Mouse (Mus musculus) heart, embryonic 16.5 days (tissue): ENCODE data around the gene Hnrnpl. TPM values are rescaled to one million over a fixed set of nuclear protein-coding genes. Genes with fewer than 3 reads are reported as not detected.

ENCODE experiments used
- ATAC-seq: fragments of 200-750 bp; cut with Nextera tagmentation; replicated peaks from 2 replicates; pipeline ENCODE4 v1.8.0; 2017; ENCODE audit warnings: moderate number of reproducible peaks; ENCODE audit not compliant: insufficient read depth, low FRiP score; ENCODE audit errors: extremely low read depth
- H3K27ac ChIP-seq: fragments of 300-500 bp; sonication (generic); 2 replicates; pipeline ENCODE4 v1.5.1; 2014; ENCODE audit warnings: mild to moderate bottlenecking, low read length, control low read depth, moderate library complexity
- H3K27me3 ChIP-seq: fragments of 300-500 bp; sonication (generic); 2 replicates; pipeline ENCODE4 v1.6.1; 2014; ENCODE audit warnings: low read length, mixed read lengths; ENCODE audit not compliant: control insufficient read depth, insufficient read depth
- H3K36me3 ChIP-seq: fragments of 300-500 bp; sonication (generic); 2 replicates; pipeline ENCODE4 v1.6.1; 2014; ENCODE audit not compliant: control insufficient read depth, insufficient read depth
- H3K4me1 ChIP-seq: fragments of 300-500 bp; sonication (generic); 2 replicates; pipeline ENCODE4 v1.6.1; 2014; ENCODE audit warnings: low read length, mixed read lengths; ENCODE audit not compliant: control insufficient read depth, insufficient read depth
- H3K4me2 ChIP-seq: fragments of 300-500 bp; sonication (generic); 2 replicates; pipeline ENCODE4 v1.6.1; 2014; ENCODE audit warnings: low read depth, mild to moderate bottlenecking, control low read depth, low read length
- H3K4me3 ChIP-seq: fragments of 300-500 bp; sonication (generic); 2 replicates; pipeline ENCODE4 v1.5.1; 2014; ENCODE audit warnings: mild to moderate bottlenecking, control low read depth, low read length
- H3K9ac ChIP-seq: fragments of 300-500 bp; sonication (generic); 2 replicates; pipeline ENCODE4 v1.6.1; 2014; ENCODE audit warnings: low read length, control low read depth
- H3K9me3 ChIP-seq: fragments of 300-500 bp; sonication (generic); replicated peaks from 2 replicates; pipeline ENCODE4 v1.6.1; 2016; ENCODE audit warnings: low read length; ENCODE audit not compliant: control insufficient read depth
- WGBS: fragments of 180-500 bp; shearing (Covaris S2); extraction: QIAGEN DNeasy Blood & Tissue Kit; methylation state at CpG from one replicate; pipeline ENCODE4 v1.1.7; 2014; 5-methylcytosine and 5-hydroxymethylcytosine counted together
- polyA plus RNA-seq: library from polyadenylated mRNA; unstranded; fragments of >200 nt; fragmentation: Nextera tagmentation; extraction: Ambion mirVana; gene quantifications from 2 replicates; pipeline ENCODE4 v1.2.1, GENCODE M21; 2015

The Hnrnpl gene
- polyA plus RNA-seq, 1 experiment from 2014 or later, result 139 TPM

DNA sequence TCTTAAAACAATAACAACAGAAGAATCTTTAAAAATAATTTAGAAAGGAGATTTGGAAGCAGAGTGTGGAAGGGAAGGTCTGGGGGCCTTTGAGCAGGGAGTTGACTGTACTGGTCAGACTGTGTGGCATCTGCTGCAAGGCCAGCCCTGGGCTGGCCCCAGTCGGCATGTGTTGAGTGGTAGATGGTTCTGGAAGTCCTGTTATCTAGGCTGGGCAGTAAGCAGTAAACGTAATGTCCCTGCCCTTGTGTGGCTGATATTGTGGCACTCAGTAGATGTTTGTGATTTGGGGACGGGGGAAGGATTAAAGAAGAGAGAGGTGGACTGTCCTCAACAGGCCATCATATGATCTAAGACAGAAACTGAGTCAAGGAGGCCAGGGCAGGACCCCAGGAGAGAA is 38.0 kb upstream of the Hnrnpl start:
- 66% methylated on average over 3 of the region's 3 CpGs for WGBS
- no peaks in the 10 kb centered on the region for H3K9me3 ChIP-seq
- H3K36me3 ChIP-seq, result no peaks in the 10 kb centered on the region
- H3K4me1 ChIP-seq, result peaks cover 12% of the 10 kb centered on the region
- H3K4me3 ChIP-seq, result no peak overlapping the region
- H3K27me3 ChIP-seq, result no peaks in the 10 kb centered on the region
- H3K27ac ChIP-seq, result no peak overlapping the region
- H3K9ac ChIP-seq, result no peak overlapping the region
- no peak overlapping the region for H3K4me2 ChIP-seq
- no peak for ATAC-seq

DNA sequence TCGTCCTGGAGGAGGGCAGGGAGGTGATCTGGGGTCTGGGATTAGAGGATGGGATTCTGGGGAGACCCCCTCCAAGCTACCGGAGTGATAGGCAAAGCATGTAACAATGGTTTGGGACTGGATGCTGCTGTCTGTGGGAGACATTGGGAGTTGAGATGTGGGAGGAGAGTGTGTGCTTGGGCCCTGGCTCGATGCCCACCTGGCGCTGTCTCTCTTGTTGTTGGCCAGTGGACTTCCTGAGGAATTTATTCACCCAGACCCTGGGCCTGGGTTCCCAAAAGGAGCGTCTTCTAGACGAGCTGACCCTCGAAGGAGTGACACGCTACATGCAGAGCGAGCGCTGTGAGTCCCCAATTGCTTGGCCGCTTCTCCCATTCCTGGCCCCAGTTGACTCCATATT is 36.5 kb upstream of the Hnrnpl start:
- H3K4me3 ChIP-seq, result no peak overlapping the region
- no peaks in the 10 kb centered on the region for H3K27me3 ChIP-seq
- H3K36me3 ChIP-seq, result no peaks in the 10 kb centered on the region; the same call in 1 of the 2 replicates
- no peak overlapping the region for H3K9ac ChIP-seq
- 85% methylated on average over 11 of the region's 11 CpGs for WGBS
- H3K9me3 ChIP-seq, result no peaks in the 10 kb centered on the region
- no peak overlapping the region for H3K27ac ChIP-seq
- H3K4me2 ChIP-seq, result no peak overlapping the region
- H3K4me1 ChIP-seq, result peaks cover 5% of the 10 kb centered on the region; the same call in 1 of the 2 replicates
- ATAC-seq, result no peak

DNA sequence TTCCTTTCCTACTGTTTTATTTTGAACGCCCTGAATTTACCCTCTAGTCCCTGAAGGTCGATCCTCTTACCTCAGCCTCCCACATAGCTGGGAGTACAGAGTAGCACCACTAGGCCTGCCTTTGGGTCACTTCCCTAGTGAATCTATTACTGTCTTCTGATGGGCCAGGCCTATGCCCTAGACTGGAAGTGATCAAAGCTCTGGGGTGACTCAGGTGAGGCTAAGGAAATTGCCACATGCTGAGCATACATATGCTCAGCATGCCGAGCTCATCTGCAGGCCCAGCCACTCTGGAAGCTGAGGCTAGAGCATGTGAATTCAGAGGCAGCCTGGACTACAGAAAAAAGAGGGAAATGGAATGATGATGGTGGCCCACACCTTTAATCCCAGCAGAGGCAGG is 35.2 kb upstream of the Hnrnpl start:
- no peak overlapping the region for H3K9ac ChIP-seq

DNA sequence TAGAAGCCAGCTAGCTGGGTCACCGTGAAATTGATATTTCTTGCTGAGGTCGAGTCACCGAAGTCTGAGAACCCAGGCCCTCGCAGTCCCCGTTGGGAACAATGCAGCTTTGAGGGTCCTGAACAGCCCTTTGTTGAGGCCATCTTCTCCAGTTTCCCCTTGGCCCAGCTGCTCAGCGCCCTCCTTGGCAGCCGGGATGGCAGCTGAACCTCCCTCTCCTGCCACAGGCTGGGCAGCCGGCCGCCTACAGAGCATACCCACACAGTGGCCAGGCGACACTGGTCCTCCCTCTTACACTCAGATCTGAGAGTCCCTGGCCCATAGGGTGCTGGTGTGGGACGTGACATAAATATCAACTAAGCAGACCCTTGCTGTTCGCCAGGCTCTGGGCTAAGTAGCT is 34.2 kb upstream of the Hnrnpl start:
- H3K36me3 ChIP-seq, result peaks cover 3% of the 10 kb centered on the region; the same call in 1 of the 2 replicates
- no peak overlapping the region for H3K9ac ChIP-seq
- 80% methylated on average over 12 of the region's 12 CpGs for whole genome bisulfite sequencing
- H3K4me3 ChIP-seq, result no peak overlapping the region
- no peak for ATAC-seq
- H3K27me3 ChIP-seq, result no peaks in the 10 kb centered on the region
- H3K4me2 ChIP-seq, result no peak overlapping the region
- H3K9me3 ChIP-seq, result no peaks in the 10 kb centered on the region
- no peaks in the 10 kb centered on the region for H3K4me1 ChIP-seq
- H3K27ac ChIP-seq, result no peak overlapping the region

More for the DNA sequence above, 35.2 kb upstream of the Hnrnpl start:
- Histone ChIP-seq H3K4me2 (no peak overlapping the region), H3K9me3 (no peaks in the 10 kb centered on the region), H3K27ac (no peak overlapping the region), H3K27me3 (no peaks in the 10 kb centered on the region), H3K4me1 (no peaks in the 10 kb centered on the region), H3K36me3 (peaks cover 3% of the 10 kb centered on the region; the same call in 1 of the 2 replicates), H3K4me3 (no peak overlapping the region)
- ATAC-seq, result no peak
- 62% methylated on average over 3 of the region's 3 CpGs for WGBS

DNA sequence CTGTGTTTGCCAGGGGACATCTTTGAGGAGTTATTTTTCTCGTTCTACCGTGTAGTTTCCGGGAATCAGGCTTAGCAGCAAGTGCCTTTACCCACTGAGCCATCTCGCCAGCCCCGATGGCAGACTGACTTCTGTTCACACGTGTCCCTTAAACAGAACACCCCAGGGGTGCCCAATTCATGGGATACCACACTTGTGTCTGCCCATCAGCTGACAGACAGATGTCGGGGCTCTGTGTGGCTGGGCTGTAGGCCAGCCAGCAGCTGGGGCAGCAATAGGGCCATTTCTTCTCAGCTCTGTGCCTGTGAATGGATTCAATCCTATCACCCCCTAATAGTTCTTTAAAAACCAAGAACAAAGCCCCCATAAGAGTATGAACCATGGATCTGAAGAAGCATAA is 33.2 kb upstream of the Hnrnpl start:
- Histone ChIP-seq H3K27ac (no peak overlapping the region), H3K36me3 (peaks cover 3% of the 10 kb centered on the region; the same call in 1 of the 2 replicates), H3K4me3 (no peak overlapping the region), H3K9me3 (no peaks in the 10 kb centered on the region), H3K27me3 (no peaks in the 10 kb centered on the region), H3K4me2 (no peak overlapping the region), H3K9ac (no peak overlapping the region), H3K4me1 (peaks cover under 1% of the 10 kb centered on the region)
- no peak for ATAC-seq
- WGBS, result 91% methylated on average over 7 of the region's 7 CpGs

DNA sequence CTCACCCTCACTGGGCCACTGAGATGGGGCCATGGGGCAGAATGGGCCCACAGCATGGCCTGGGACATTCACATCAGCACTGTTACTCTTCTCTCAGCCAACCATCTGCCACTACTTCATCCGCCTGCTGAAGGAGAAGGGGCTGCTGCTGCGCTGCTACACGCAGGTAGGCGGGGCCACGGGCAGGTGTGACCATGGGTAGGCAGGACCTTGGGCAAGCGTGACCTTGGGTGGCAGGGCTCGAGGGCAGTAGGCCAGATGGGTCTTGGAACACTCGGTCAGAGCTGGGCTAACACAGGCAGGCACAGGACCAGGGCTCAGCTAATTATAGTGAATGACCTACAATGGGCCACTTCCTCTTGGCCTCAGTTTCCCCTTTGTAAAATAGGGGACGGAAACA is 29.5 kb upstream of the Hnrnpl start:
- Histone ChIP-seq H3K36me3 (peaks cover 3% of the 10 kb centered on the region; the same call in 1 of the 2 replicates), H3K4me3 (no peak overlapping the region), H3K27ac (no peak overlapping the region), H3K9ac (no peak overlapping the region), H3K27me3 (no peaks in the 10 kb centered on the region), H3K4me1 (peaks cover 7% of the 10 kb centered on the region), H3K9me3 (no peaks in the 10 kb centered on the region), H3K4me2 (no peak overlapping the region)
- WGBS, result 82% methylated on average over 9 of the region's 9 CpGs
- ATAC-seq, result no peak

DNA sequence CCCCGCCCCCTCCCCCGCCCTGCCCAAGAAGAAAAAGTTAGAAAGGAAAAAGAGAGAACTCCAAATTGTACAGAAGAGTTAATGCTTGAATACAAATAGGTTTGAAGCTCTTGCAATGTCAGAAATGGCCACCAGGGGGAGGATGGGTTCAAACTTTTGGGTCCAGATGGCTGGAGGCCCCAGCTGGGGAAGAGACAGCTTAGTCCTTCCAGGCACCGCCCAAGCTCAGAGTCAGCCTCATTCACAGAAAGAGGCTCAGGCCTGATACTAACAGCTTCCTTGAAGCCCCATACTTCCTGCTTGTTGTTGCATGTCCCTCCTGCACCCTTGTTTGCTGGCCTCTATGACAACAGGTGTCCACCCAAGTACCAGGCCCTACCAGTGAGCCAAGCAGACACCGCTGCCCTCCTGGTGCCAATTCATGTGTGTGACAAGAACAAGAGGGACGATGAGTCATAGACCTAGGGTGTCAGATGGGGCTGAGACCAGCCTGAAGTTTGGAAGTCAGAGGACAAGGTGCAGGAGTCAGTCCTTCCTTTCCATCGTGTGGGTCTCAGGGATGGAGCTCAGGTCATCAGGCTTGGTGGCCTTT is 28.2 kb upstream of the Hnrnpl start:
- H3K27ac ChIP-seq, result peak overlapping the region; percentile 76
- no peaks in the 10 kb centered on the region for H3K9me3 ChIP-seq
- H3K4me2 ChIP-seq, result no peak overlapping the region
- WGBS, result 44% methylated on average over 6 of the region's 6 CpGs
- no peak overlapping the region for H3K4me3 ChIP-seq
- H3K27me3 ChIP-seq, result no peaks in the 10 kb centered on the region
- H3K9ac ChIP-seq, result peak overlapping the region; percentile 55
- H3K36me3 ChIP-seq, result peaks cover 3% of the 10 kb centered on the region; the same call in 1 of the 2 replicates
- peaks cover 7% of the 10 kb centered on the region for H3K4me1 ChIP-seq
- peak; percentile 69; the same call in 1 of the 2 replicates for ATAC-seq

DNA sequence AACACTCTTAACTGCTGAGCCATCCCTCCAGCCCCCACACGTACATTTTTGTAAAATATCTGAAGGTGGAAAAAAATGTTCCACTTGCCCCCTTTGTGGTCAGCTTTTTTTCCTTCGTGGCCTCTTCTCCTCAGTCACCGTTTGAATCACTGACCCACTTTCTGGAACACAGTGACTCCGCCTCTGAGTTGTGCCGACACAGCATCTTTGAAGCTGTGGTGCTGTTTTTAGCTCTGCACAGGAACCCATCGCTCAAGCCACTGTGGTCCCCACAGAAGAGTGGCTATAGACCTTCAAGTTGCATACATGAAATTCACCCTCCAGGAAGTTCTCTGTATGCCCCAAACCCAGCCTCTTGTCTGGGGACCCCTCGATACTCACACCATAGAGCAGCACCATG is 27.5 kb upstream of the Hnrnpl start:
- Histone ChIP-seq H3K36me3 (peaks cover 5% of the 10 kb centered on the region; the same call in 1 of the 2 replicates), H3K27ac (peak overlapping the region; percentile 76), H3K4me2 (no peak overlapping the region), H3K27me3 (no peaks in the 10 kb centered on the region), H3K4me3 (no peak overlapping the region), H3K9ac (peak overlapping the region; percentile 17; the same call in 1 of the 2 replicates), H3K4me1 (peaks cover 7% of the 10 kb centered on the region), H3K9me3 (no peaks in the 10 kb centered on the region)
- ATAC-seq, result peak; percentile 34; the same call in 1 of the 2 replicates
- 53% methylated on average over 7 of the region's 7 CpGs for WGBS

DNA sequence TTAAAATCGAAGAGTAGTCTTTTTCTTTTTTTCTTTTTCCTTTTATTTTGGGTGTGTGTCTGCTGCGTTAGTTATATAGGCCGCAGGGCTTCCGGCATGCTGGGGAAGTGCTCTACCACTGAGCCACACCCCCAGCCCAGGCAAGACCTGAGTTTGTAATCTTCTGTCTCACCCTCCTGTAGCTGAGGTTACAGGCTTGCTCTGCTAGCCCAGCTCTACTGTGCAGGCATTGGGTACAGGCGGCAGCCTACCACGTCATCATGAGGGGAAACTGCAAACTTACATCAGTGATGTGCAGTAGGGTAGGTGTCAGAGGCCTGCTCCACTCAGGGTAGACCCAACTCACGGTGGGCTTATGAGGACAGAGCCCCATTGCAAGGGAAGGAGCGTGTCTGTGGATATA is 27.1 kb upstream of the Hnrnpl start:
- 0 out of 2 replicates have a peak, but pooled peaks have one; percentile 46 for ATAC-seq
- Histone ChIP-seq H3K36me3 (peaks cover 5% of the 10 kb centered on the region; the same call in 1 of the 2 replicates), H3K9me3 (no peaks in the 10 kb centered on the region), H3K27me3 (no peaks in the 10 kb centered on the region), H3K27ac (peak overlapping the region; percentile 76; the same call in 1 of the 2 replicates), H3K4me1 (peaks cover 7% of the 10 kb centered on the region), H3K9ac (no peak overlapping the region), H3K4me2 (no peak overlapping the region), H3K4me3 (no peak overlapping the region)
- WGBS, result 87% methylated on average over 8 of the region's 8 CpGs
